Mouse (Mus musculus) neural tube, embryonic 14.5 days (tissue): ENCODE data around the gene Mthfsd. TPM values are rescaled to one million over a fixed set of nuclear protein-coding genes. Genes with fewer than 3 reads are reported as not detected.

Source experiments
- ATAC-seq: fragments of 200-750 bp; cut with Nextera tagmentation; 2 replicates; pipeline ENCODE4 v1.8.0; 2017; ENCODE audit warnings: low read depth, mild to moderate bottlenecking, moderate TSS enrichment, moderate library complexity
- H3K27ac ChIP-seq: fragments of 300-500 bp; sonication (generic); 2 replicates; pipeline ENCODE4 v1.5.1; 2014; ENCODE audit warnings: low read depth, mild to moderate bottlenecking, control low read depth, low read length, moderate library complexity, mixed read lengths
- H3K27me3 ChIP-seq: fragments of 300-500 bp; sonication (generic); 2 replicates; pipeline ENCODE4 v1.6.1; 2014; ENCODE audit warnings: low read length; ENCODE audit not compliant: control insufficient read depth, insufficient read depth
- H3K36me3 ChIP-seq: fragments of 300-500 bp; sonication (generic); 2 replicates; pipeline ENCODE4 v1.6.1; 2014; ENCODE audit warnings: low read length, mixed read lengths; ENCODE audit not compliant: control insufficient read depth, insufficient read depth
- H3K4me1 ChIP-seq: fragments of 300-500 bp; sonication (generic); 2 replicates; pipeline ENCODE4 v1.6.1; 2014; ENCODE audit warnings: low read length; ENCODE audit not compliant: control insufficient read depth, insufficient read depth
- H3K4me2 ChIP-seq: fragments of 300-500 bp; sonication (generic); 2 replicates; pipeline ENCODE4 v1.6.1; 2014; ENCODE audit warnings: mild to moderate bottlenecking, low read depth, low read length, control low read depth
- H3K4me3 ChIP-seq: fragments of 300-500 bp; sonication (generic); 2 replicates; pipeline ENCODE4 v1.5.1; 2014; ENCODE audit warnings: low read depth, low read length, control low read depth, mixed read lengths
- H3K9ac ChIP-seq: fragments of 300-500 bp; sonication (generic); replicated peaks from 2 replicates; pipeline ENCODE4 v1.6.1; 2014; ENCODE audit warnings: low read depth, mild to moderate bottlenecking, control low read depth, low read length, mixed read lengths
- H3K9me3 ChIP-seq: fragments of 300-500 bp; sonication (generic); 2 replicates; pipeline ENCODE4 v1.6.1; 2016; ENCODE audit warnings: low read length; ENCODE audit not compliant: control insufficient read depth
- WGBS: fragments of 180-500 bp; shearing (Covaris S2); extraction: QIAGEN DNeasy Blood & Tissue Kit; methylation state at CpG from one replicate; pipeline ENCODE4 v1.1.7; 2014; 5-methylcytosine and 5-hydroxymethylcytosine counted together
- polyA plus RNA-seq: library from polyadenylated mRNA; unstranded; fragments of >200 nt; fragmentation: Nextera tagmentation; extraction: Ambion mirVana; gene quantifications from 2 replicates; pipeline ENCODE4 v1.2.1, GENCODE M21; 2014

The Mthfsd gene
- polyA plus RNA-seq, 1 experiment from 2014 or later, result 43.3 TPM

DNA sequence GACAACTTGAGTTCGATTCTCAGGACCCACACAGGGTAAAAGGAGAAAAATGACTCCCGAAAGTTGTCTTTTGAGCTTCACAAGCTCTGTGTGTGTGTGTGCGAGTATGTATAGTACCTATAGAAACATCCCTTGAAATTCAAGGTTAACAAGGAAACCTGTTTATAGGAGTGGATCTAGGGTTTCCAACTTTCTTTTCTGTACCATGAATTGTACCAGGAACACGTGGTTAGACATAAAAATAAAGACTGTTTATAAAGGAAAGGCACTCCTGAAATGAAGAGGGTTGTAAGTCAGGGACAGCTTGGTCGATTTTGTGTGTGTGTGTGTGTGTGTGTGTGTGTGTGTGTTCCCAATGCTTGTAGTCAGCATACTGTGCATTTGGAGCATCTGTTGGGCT is 465 bp upstream of the Mthfsd start:
- peak overlapping the region; percentile 84 for H3K4me2 ChIP-seq
- H3K36me3 ChIP-seq, result 0 out of 2 replicates have a peak, but pooled peaks cover 13% of the 10 kb centered on the region
- H3K4me3 ChIP-seq, result peak overlapping the region; percentile 84
- no peaks in the 10 kb centered on the region for H3K9me3 ChIP-seq
- 0 out of 2 replicates have a peak, but pooled peaks cover 5% of the 10 kb centered on the region for H3K4me1 ChIP-seq
- peaks cover 6% of the 10 kb centered on the region for H3K27me3 ChIP-seq
- no peak overlapping the region; the same call in 1 of the 2 replicates for H3K27ac ChIP-seq
- H3K9ac ChIP-seq, result peak overlapping the region; percentile 87
- ATAC-seq, result no peak
- 14% methylated on average over 5 of the region's 5 CpGs for WGBS

GRCm38 (mm10) chr8:121104049-121104818 is 4.0 kb downstream of the Mthfsd start:
- WGBS, result 52% methylated on average over 17 of the region's 17 CpGs
- peak; percentile 18; the same call in 1 of the 2 replicates for ATAC-seq
- no peak overlapping the region for H3K4me3 ChIP-seq
- H3K4me1 ChIP-seq, result 0 out of 2 replicates have a peak, but pooled peaks cover 5% of the 10 kb centered on the region
- no peak overlapping the region for H3K27ac ChIP-seq
- no peaks in the 10 kb centered on the region for H3K9me3 ChIP-seq
- H3K27me3 ChIP-seq, result no peaks in the 10 kb centered on the region
- peaks cover 23% of the 10 kb centered on the region for H3K36me3 ChIP-seq
- H3K4me2 ChIP-seq, result no peak overlapping the region
- no peak overlapping the region for H3K9ac ChIP-seq

DNA sequence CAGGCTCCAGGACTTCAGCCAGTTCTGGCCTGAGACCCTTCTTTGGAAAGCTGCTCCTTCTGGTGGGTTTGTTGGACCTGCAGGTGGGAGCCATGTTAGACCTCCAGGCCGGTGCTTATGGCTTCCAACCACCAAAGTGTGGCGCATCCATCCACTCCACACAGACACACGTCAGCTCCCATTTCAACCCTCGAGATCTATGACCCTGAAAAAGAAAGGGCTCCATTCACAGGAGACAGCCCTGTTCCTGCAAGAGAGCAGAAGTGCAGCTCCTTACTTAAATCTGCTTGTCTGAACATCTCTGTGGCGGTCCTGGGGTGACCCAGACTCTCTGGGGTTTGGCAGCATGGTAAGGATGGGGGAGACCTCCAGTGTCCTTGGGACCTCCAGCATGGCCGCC is 14.7 kb downstream of the Mthfsd start:
- Histone ChIP-seq H3K4me2 (no peak overlapping the region), H3K27ac (no peak overlapping the region), H3K4me1 (no peaks in the 10 kb centered on the region), H3K4me3 (no peak overlapping the region), H3K27me3 (peaks cover 43% of the 10 kb centered on the region), H3K9ac (no peak overlapping the region), H3K36me3 (peaks cover 6% of the 10 kb centered on the region; the same call in 1 of the 2 replicates), H3K9me3 (no peaks in the 10 kb centered on the region)
- no peak for ATAC-seq
- 56% methylated on average over 6 of the region's 6 CpGs for WGBS

DNA sequence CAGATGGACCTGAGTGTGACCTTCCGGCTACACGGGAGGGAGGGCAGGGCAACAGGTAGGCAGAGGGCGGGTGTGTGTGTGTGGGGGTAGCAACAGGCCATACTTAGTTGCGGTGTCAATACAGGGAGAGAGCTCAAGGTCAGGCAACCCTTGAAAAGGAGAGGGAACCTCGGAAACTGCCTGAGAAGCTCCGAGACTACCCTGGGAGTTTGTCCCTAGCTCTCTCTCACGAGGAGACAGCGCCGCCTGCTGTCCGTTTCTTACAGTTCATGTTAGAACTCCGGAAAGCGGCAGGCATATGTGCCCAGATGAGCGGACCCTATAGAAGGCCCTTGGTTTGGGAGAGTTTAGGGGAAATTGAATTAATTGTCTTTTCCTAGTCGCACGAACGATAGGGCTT is 15.6 kb downstream of the Mthfsd start:
- Histone ChIP-seq H3K9me3 (no peaks in the 10 kb centered on the region), H3K9ac (no peak overlapping the region), H3K27ac (no peak overlapping the region), H3K4me3 (no peak overlapping the region), H3K27me3 (peaks cover 48% of the 10 kb centered on the region), H3K4me1 (no peaks in the 10 kb centered on the region), H3K4me2 (no peak overlapping the region), H3K36me3 (peaks cover 6% of the 10 kb centered on the region; the same call in 1 of the 2 replicates)
- peak; percentile 41 for ATAC-seq
- WGBS, result 3% methylated on average over 16 of the region's 16 CpGs

GRCm38 (mm10) chr8:121092141-121092540 is 16.1 kb downstream of the Mthfsd start:
- Histone ChIP-seq H3K4me1 (no peaks in the 10 kb centered on the region), H3K27me3 (peaks cover 52% of the 10 kb centered on the region), H3K27ac (no peak overlapping the region), H3K9me3 (no peaks in the 10 kb centered on the region), H3K36me3 (peaks cover 1% of the 10 kb centered on the region; the same call in 1 of the 2 replicates), H3K4me2 (no peak overlapping the region), H3K4me3 (no peak overlapping the region), H3K9ac (no peak overlapping the region)
- WGBS, result 36% methylated on average over 6 of the region's 6 CpGs
- ATAC-seq, result peak; percentile 28; the same call in 1 of the 2 replicates

DNA sequence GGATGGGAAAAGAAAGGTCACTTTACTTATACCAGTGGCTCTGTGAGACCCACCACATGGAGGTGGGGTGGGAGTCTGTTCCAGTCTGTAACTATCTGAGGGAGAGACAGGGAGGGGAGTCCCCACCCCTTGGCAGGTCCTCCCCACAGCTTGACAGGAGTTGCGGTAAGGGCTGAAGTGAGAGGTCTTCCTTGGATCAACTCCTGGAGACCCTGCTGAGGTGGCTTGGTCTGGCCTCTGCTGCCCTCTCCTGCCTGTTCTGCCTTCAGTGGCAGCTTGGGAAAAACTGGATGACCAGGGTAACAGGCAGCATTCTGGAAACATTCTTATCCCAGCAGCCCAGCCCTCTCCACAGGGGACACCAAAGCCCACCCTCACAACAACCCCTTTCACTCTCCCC is 17.5 kb downstream of the Mthfsd start:
- Histone ChIP-seq H3K36me3 (no peaks in the 10 kb centered on the region), H3K27ac (no peak overlapping the region), H3K9me3 (no peaks in the 10 kb centered on the region), H3K9ac (no peak overlapping the region), H3K4me2 (no peak overlapping the region), H3K4me3 (no peak overlapping the region), H3K4me1 (no peaks in the 10 kb centered on the region), H3K27me3 (peaks cover 67% of the 10 kb centered on the region)
- 0% methylated on average over 1 of the region's 1 CpGs for WGBS
- no peak for ATAC-seq

GRCm38 (mm10) chr8:121089631-121090380 is 18.4 kb downstream of the Mthfsd start:
- Histone ChIP-seq H3K27ac (no peak overlapping the region), H3K27me3 (peaks cover 76% of the 10 kb centered on the region), H3K4me2 (no peak overlapping the region), H3K9ac (no peak overlapping the region), H3K4me3 (no peak overlapping the region), H3K9me3 (no peaks in the 10 kb centered on the region), H3K36me3 (no peaks in the 10 kb centered on the region), H3K4me1 (no peaks in the 10 kb centered on the region)
- WGBS, result 5% methylated on average over 32 of the region's 32 CpGs
- no peak for ATAC-seq

DNA sequence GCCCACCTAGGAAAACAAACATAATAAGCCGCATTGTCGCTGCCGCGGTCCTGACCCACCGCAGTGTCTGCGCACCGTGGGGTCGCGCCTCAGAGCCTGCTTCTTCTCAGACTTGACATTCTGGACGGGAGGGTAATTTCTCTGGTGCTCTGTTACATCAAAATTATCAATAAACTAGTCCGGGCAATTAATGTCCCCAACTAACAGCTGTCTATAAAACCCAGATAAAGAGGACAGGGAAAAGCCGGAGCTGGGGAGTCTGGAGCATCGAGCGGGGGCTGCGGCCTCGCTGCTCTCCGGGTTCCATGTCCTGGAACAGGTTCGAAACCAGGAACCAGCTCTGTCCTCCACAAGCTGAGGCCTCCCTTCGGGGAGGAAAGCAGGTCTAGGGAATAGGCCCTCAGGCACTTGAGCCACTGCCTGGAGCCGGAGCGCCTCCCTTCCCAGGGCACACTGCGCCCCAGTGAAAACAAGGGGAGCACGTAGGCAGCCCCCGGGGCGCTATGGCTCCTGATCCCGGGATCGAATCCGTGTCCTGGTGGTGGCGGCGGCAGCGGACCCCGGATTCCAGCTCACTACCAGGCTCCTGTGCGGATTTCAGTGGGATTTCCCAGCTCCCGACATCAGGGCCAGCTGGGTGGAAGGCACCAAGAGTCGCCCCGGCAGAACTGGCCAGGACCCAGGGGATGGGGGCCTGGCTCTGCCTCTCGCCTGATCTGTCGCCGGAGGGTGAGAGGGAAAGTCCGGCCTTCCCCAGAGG is 19.1 kb downstream of the Mthfsd start:
- Histone ChIP-seq H3K27ac (no peak overlapping the region), H3K36me3 (no peaks in the 10 kb centered on the region), H3K4me2 (no peak overlapping the region), H3K27me3 (peaks cover 81% of the 10 kb centered on the region), H3K4me1 (0 out of 2 replicates have a peak, but pooled peaks cover 5% of the 10 kb centered on the region), H3K9ac (no peak overlapping the region), H3K4me3 (no peak overlapping the region), H3K9me3 (no peaks in the 10 kb centered on the region)
- WGBS, result 3% methylated on average over 38 of the region's 40 CpGs
- no peak for ATAC-seq
